Mouse (Mus musculus): Measurements from ENCODE around the gene Fyn. TPM values are rescaled to one million over a fixed set of nuclear protein-coding genes. Genes with fewer than 3 reads are reported as not detected.

Gene Fyn
- polyA plus RNA-seq, 1 experiment = 76.1 TPM

DNA sequence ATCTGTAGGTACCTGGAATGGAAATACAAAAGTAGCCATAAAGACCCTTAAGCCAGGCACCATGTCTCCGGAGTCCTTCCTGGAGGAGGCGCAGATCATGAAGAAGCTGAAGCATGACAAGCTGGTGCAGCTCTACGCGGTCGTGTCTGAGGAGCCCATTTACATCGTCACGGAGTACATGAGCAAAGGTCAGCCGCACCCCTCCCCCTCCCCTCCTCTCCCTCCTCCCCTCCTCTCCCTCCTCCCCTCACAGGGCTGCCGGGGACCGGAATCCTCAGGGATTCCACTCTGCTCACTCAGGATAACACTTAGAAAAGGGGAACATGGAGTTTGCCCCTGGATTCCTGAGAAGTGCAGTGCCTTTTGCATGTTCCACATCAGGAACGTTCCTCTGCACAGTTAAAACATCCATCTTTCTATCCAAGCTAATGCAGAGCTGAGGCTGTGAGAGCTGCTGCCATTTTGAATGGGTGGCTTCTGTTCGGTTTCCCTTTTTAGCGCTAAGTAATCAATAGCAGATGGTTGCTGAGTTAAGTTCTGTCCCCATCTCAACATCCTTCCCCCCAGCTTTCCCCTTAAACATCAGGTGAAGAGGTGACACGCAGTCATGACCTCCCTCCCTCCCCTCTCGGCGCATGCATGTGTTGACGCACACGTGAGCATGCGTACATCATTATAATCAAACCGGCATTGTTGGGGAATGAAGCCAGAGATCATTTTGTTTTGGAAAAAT is 163.5 kb downstream of the Fyn start:
- Histone ChIP-seq H3K27me3 (ENCODE audit: control insufficient read depth, insufficient read depth, low read length) (no peaks in the 10 kb centered on the region), H3K36me3 (ENCODE audit: control insufficient read depth, insufficient read depth, low read length) (peaks cover 36% of the 10 kb centered on the region), H3K27ac (ENCODE audit: control insufficient read depth, insufficient read depth, low read length) (no peak overlapping the region), H3K4me3 (ENCODE audit: control insufficient read depth, insufficient read depth, low read length) (no peak overlapping the region), H3K4me1 (replicated peaks; ENCODE audit: control insufficient read depth, insufficient read depth, low read length) (no peaks in the 10 kb centered on the region)
- TF ChIP-seq CTCF (IDR thresholded peaks at IDR 0.05; ENCODE audit: borderline replicate concordance, control insufficient read depth, extremely low read depth, insufficient read depth, low read length, poor library complexity) (no peak), POLR2A (IDR thresholded peaks at IDR 0.05; ENCODE audit: control insufficient read depth, extremely low read depth, insufficient read depth, low read length, poor library complexity) (no peak)
- no peak for DNase-seq
- WGBS = 96% methylated on average over 20 of the region's 20 CpGs

DNA sequence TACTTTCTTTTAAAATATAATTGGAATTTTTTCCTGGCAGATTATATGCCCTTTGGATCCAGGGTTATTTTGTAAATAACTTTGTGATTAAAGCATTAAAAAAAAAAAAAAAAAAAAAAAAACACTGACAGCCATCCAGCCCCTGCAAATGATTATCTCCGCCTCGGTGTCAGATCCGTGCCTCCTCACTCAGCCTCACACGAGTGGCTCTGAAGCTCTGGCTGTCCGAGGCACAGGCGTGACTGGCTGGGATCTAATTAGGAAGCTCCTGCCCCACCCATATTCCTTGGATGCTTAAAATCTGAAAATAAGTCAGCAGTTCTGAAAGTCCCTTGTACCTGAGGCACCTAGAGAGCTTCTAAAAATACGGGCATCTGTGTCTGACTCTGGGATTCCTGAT is 164.2 kb downstream of the Fyn start:
- 93% methylated on average over 7 of the region's 7 CpGs for WGBS
- Histone ChIP-seq H3K4me1 (replicated peaks; ENCODE audit: control insufficient read depth, insufficient read depth, low read length) (no peaks in the 10 kb centered on the region), H3K27me3 (ENCODE audit: control insufficient read depth, insufficient read depth, low read length) (no peaks in the 10 kb centered on the region), H3K4me3 (ENCODE audit: control insufficient read depth, insufficient read depth, low read length) (no peak overlapping the region), H3K36me3 (ENCODE audit: control insufficient read depth, insufficient read depth, low read length) (peaks cover 32% of the 10 kb centered on the region), H3K27ac (ENCODE audit: control insufficient read depth, insufficient read depth, low read length) (no peak overlapping the region)
- TF ChIP-seq CTCF (IDR thresholded peaks at IDR 0.05; ENCODE audit: borderline replicate concordance, control insufficient read depth, extremely low read depth, insufficient read depth, low read length, poor library complexity) (no peak), POLR2A (IDR thresholded peaks at IDR 0.05; ENCODE audit: control insufficient read depth, extremely low read depth, insufficient read depth, low read length, poor library complexity) (no peak)
- no peak for DNase-seq

DNA sequence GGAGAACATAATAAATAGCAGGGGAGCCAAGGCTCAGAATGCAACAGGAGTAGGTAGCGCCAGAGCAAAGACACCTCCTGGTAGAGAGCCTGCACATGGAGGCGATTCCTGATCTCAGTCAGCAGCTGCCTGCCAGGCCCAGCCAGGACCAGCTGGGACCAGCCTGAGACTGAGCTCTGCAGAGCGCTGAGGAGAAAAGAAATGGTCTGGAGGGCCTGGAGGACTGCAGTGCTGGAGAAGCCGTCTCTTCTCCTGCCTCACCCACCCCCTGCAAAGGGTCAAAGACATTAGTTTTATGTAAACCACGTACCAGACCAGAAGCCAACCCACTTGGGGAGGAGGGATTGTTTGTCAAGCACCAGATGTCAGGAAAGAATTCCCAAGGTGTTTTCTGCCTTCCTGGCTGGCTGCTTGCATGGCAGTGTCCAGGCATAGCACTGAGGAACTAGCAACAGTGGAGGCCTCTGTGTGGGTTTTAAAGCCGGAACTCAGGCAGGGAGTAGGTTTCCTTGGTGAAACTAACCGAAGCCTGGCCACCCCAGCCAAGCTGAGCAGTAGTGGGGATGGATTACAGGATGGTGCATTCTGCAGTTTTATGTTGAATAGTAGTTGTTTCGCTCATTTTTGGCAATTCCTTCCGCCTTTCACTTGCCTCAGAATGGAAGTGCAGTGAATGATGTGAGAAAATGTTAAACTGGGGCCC is 165.8 kb downstream of the Fyn start:
- H3K4me3 ChIP-seq (ENCODE audit: control insufficient read depth, insufficient read depth, low read length) = no peak overlapping the region
- H3K27me3 ChIP-seq (ENCODE audit: control insufficient read depth, insufficient read depth, low read length) = no peaks in the 10 kb centered on the region
- TF ChIP-seq CTCF (IDR thresholded peaks at IDR 0.05; ENCODE audit: borderline replicate concordance, control insufficient read depth, extremely low read depth, insufficient read depth, low read length, poor library complexity) (no peak), POLR2A (IDR thresholded peaks at IDR 0.05; ENCODE audit: control insufficient read depth, extremely low read depth, insufficient read depth, low read length, poor library complexity) (no peak)
- H3K4me1 ChIP-seq (replicated peaks; ENCODE audit: control insufficient read depth, insufficient read depth, low read length) = peaks cover 2% of the 10 kb centered on the region; the same call in 1 of the 2 replicates
- H3K27ac ChIP-seq (ENCODE audit: control insufficient read depth, insufficient read depth, low read length) = no peak overlapping the region
- peaks cover 31% of the 10 kb centered on the region for H3K36me3 ChIP-seq (ENCODE audit: control insufficient read depth, insufficient read depth, low read length)
- DNase-seq = no peak
- WGBS = 93% methylated on average over 9 of the region's 9 CpGs

DNA sequence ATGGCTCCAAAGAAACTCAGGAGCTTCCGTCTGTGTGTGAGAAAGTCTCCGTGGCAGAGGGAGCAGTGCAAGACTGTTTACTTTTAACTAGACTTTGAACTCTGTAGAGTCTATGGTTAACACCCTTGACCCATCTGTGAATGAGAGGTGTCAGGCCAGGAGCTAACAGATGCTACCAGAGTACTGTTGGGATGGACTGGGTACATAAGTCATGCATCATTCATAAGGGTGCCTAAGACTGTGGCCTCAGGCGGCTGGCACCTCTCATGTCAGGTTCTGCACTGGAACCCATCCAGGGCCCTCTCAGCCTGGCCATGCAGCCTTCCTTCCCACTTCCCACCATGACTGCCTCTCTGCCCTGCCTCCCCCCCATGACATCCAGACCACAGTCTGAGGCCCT is 166.7 kb downstream of the Fyn start:
- no peak overlapping the region for H3K4me3 ChIP-seq (ENCODE audit: control insufficient read depth, insufficient read depth, low read length)
- DNase-seq = no peak
- H3K27me3 ChIP-seq (ENCODE audit: control insufficient read depth, insufficient read depth, low read length) = no peaks in the 10 kb centered on the region
- 98% methylated on average over 3 of the region's 3 CpGs for WGBS
- H3K27ac ChIP-seq (ENCODE audit: control insufficient read depth, insufficient read depth, low read length) = no peak overlapping the region
- TF ChIP-seq CTCF (IDR thresholded peaks at IDR 0.05; ENCODE audit: borderline replicate concordance, control insufficient read depth, extremely low read depth, insufficient read depth, low read length, poor library complexity) (no peak), POLR2A (IDR thresholded peaks at IDR 0.05; ENCODE audit: control insufficient read depth, extremely low read depth, insufficient read depth, low read length, poor library complexity) (no peak)
- peaks cover 9% of the 10 kb centered on the region for H3K4me1 ChIP-seq (replicated peaks; ENCODE audit: control insufficient read depth, insufficient read depth, low read length)
- peaks cover 27% of the 10 kb centered on the region for H3K36me3 ChIP-seq (ENCODE audit: control insufficient read depth, insufficient read depth, low read length)

DNA sequence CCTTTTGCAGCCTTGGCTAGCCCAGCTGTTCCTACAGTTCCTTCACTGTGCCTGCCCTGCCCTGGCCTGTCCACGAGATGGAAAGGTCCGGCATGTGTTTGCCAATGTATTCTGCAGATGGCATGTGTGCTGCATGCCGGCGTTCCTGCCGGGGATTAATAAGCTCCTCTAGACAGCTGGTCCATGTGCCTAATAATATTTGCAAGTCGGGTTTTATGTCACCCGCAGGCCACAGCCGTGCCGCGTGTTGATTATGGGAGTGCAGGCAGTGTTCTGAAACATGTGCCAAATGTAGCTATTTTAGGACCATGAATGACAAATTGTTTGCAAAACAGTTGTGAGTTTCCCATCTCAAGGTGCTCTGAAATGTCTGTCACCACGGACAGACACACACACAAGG is 167.6 kb downstream of the Fyn start:
- H3K4me3 ChIP-seq (ENCODE audit: control insufficient read depth, insufficient read depth, low read length) = no peak overlapping the region
- H3K4me1 ChIP-seq (replicated peaks; ENCODE audit: control insufficient read depth, insufficient read depth, low read length) = peaks cover 9% of the 10 kb centered on the region
- TF ChIP-seq CTCF (IDR thresholded peaks at IDR 0.05; ENCODE audit: borderline replicate concordance, control insufficient read depth, extremely low read depth, insufficient read depth, low read length, poor library complexity) (no peak), POLR2A (IDR thresholded peaks at IDR 0.05; ENCODE audit: control insufficient read depth, extremely low read depth, insufficient read depth, low read length, poor library complexity) (no peak)
- peaks cover 27% of the 10 kb centered on the region for H3K36me3 ChIP-seq (ENCODE audit: control insufficient read depth, insufficient read depth, low read length)
- H3K27me3 ChIP-seq (ENCODE audit: control insufficient read depth, insufficient read depth, low read length) = no peaks in the 10 kb centered on the region
- H3K27ac ChIP-seq (ENCODE audit: control insufficient read depth, insufficient read depth, low read length) = no peak overlapping the region
- WGBS = 97% methylated on average over 11 of the region's 11 CpGs
- DNase-seq = no peak

DNA sequence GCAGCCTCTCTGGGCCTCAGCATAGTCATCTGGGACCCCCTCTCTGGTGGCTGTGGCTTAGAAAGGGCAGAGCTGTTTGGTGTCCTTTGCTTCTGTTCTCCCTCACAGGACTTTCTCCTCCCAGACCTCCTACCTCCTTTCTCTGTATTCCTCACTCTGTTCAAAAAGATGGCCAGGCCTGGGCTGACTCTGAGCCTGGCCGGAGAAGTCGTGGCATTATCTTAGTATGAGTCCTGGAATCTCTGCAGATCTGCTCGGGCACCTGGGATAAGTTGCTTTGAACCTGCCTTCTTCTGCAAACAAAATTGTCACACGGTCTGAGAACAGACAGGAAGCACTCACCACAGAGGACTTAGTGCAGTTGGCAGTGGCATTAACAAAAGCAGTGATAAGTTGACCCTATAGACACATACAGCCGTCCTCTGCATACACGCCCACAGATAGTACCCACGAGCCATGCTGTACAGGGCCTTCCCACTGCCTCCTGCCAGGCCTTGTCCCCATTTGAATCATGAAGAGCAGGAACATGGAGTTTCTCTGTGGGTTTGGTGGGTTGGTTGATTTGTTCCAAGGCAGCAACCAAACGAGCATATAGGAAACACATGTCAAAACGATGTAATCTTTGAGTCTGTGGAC is 171.5 kb downstream of the Fyn start:
- Histone ChIP-seq H3K36me3 (ENCODE audit: control insufficient read depth, insufficient read depth, low read length) (peaks cover 8% of the 10 kb centered on the region; the same call in 1 of the 2 replicates), H3K4me1 (replicated peaks; ENCODE audit: control insufficient read depth, insufficient read depth, low read length) (peaks cover 9% of the 10 kb centered on the region), H3K27me3 (ENCODE audit: control insufficient read depth, insufficient read depth, low read length) (no peaks in the 10 kb centered on the region), H3K27ac (ENCODE audit: control insufficient read depth, insufficient read depth, low read length) (no peak overlapping the region), H3K4me3 (ENCODE audit: control insufficient read depth, insufficient read depth, low read length) (no peak overlapping the region)
- DNase-seq = no peak
- 22% methylated on average over 9 of the region's 9 CpGs for WGBS
- TF ChIP-seq POLR2A (IDR thresholded peaks at IDR 0.05; ENCODE audit: control insufficient read depth, extremely low read depth, insufficient read depth, low read length, poor library complexity) = no peak
